ENCODE assay signal across 9 mouse cellular contexts in the genomic region with DNA sequence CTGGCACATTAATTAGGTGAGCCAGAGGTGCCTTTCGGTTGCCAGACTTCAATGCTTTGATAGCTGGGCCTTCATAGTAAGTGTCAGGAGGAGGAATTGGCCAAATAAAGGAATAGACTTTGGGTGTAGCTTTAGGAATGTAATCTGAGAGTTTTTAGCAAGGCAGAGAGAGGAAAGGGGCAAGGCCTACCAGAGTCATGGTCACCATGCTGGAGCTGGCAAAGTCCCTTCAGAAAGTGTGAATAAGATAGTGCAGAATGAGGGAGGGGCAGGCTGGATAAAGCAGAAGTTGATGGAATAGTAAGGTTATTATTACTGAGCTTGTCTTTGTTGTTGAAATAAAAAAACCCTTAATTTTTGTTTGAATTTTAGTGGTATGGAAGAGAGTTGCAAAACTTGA. TPM values are rescaled to one million over a fixed set of nuclear protein-coding genes. Genes with fewer than 3 reads are reported as not detected.
A peak's percentile ranks its signal among the peaks of the same experiment; 100 is the strongest.
DNase-seq lines count a peak whose midpoint lies in the region; ATAC-seq and TF ChIP-seq lines count a peak whose summit lies in the region.
"Had no signal": no experiment of that assay in that cellular context is flagged by ENCODE, and none has a peak within 500 bp of the region (broad histone marks: within the 10 kb centered on the region; RNA-seq: fewer than 3 reads in every experiment).

No protein-coding gene starts in this region.

- H3K4me3 ChIP-seq in kidney, postnatal 0 days (replicated peaks; ENCODE audit: low read depth, low read length), result peak overlapping the region; percentile 65
- H3K4me3 ChIP-seq in brown adipose tissue, adult 24 weeks (ENCODE audit: insufficient read depth, low read depth, low read length), result peak overlapping the region; percentile 92
- peak overlapping the region; percentile 71 for H3K4me3 ChIP-seq in hindbrain, embryonic 16.5 days (ENCODE audit: low read length)
- H3K4me3 ChIP-seq in myocyte, result peak overlapping the region; percentile 87

- H3K9me3 ChIP-seq in kidney, postnatal 0 days (replicated peaks; ENCODE audit: low read length), result no peaks in the 10 kb centered on the region
- H3K9me3 ChIP-seq in hindbrain, embryonic 16.5 days (ENCODE audit: control insufficient read depth, low read length), result no peaks in the 10 kb centered on the region

- H3ac ChIP-seq in myocyte (ENCODE audit: control insufficient read depth, insufficient read length), result peak overlapping the region; percentile 35

- TF ChIP-seq CTCF in kidney, postnatal 0 days (IDR thresholded peaks at IDR 0.05; ENCODE audit: low read depth), result no peak

- 0 out of 2 replicates have a peak, but pooled peaks cover 4% of the 10 kb centered on the region for H3K4me1 ChIP-seq in kidney, postnatal 0 days (replicated peaks; ENCODE audit: insufficient read depth, low read length)
- H3K4me1 ChIP-seq in brown adipose tissue, adult 24 weeks (ENCODE audit: control insufficient read depth, insufficient read depth, insufficient read length, low read length), result peaks cover 7% of the 10 kb centered on the region; the same call in 1 of the 2 replicates
- peaks cover 9% of the 10 kb centered on the region for H3K4me1 ChIP-seq in hindbrain, embryonic 16.5 days (ENCODE audit: control insufficient read depth, insufficient read depth, low read depth, low read length)

- H3K27ac ChIP-seq in kidney, postnatal 0 days, result peak overlapping the region; percentile 93
- peak overlapping the region; percentile 88 for H3K27ac ChIP-seq in brown adipose tissue, adult 24 weeks (replicated peaks; ENCODE audit: low read depth, low read length)
- H3K27ac ChIP-seq in hindbrain, embryonic 16.5 days (ENCODE audit: low read depth, low read length), result no peak overlapping the region

- DNase-seq in kidney, postnatal 0 days (ENCODE audit: low spot score), result peak; percentile 22
- DNase-seq in kidney, adult 8-10 months, result no peak
- no peak for DNase-seq in cerebellum, adult 9-10 months
- no peak for DNase-seq in yolk sac, embryonic 10.5 days (ENCODE audit: low spot score)
- DNase-seq: right cerebral cortex, postnatal 25 days had no signal

- peak overlapping the region; percentile 70 for H3K4me2 ChIP-seq in kidney, postnatal 0 days (ENCODE audit: low read length)
- peak overlapping the region; percentile 78 for H3K4me2 ChIP-seq in hindbrain, embryonic 16.5 days (ENCODE audit: low read length)
- H3K4me2 ChIP-seq in myocyte (ENCODE audit: low read depth), result peak overlapping the region; percentile 75

- 0 out of 2 replicates have a peak, but pooled peaks cover 4% of the 10 kb centered on the region for H3K36me3 ChIP-seq in kidney, postnatal 0 days (ENCODE audit: insufficient read depth, low read length)
- H3K36me3 ChIP-seq in hindbrain, embryonic 16.5 days (ENCODE audit: control insufficient read depth, insufficient read depth, low read length), result peaks cover 10% of the 10 kb centered on the region; the same call in 1 of the 2 replicates
- peaks cover 16% of the 10 kb centered on the region for H3K36me3 ChIP-seq in myocyte (ENCODE audit: control insufficient read depth, insufficient read depth)

- no peaks in the 10 kb centered on the region for H3K27me3 ChIP-seq in kidney, postnatal 0 days (ENCODE audit: insufficient read depth, low read length)
- H3K27me3 ChIP-seq in hindbrain, embryonic 16.5 days (replicated peaks; ENCODE audit: control insufficient read depth, insufficient read depth, low read length), result no peaks in the 10 kb centered on the region
- no peaks in the 10 kb centered on the region for H3K27me3 ChIP-seq in myocyte (ENCODE audit: control insufficient read depth, insufficient read depth, insufficient read length)

- 8% methylated on average over 1 of the region's 1 CpGs for WGBS in kidney, postnatal 0 days
- WGBS in hindbrain, embryonic 16.5 days, result 29% methylated on average over 1 of the region's 1 CpGs

- peaks cover 27% of the 10 kb centered on the region for H3K79me2 ChIP-seq in myocyte (ENCODE audit: control insufficient read depth, insufficient read depth)

- no peak for ATAC-seq in kidney, postnatal 0 days (replicated peaks; ENCODE audit: low FRiP score, low read depth)
- ATAC-seq in hindbrain, embryonic 16.5 days, result no peak
- ATAC-seq in activated CD4-positive, CD25-positive, alpha-beta regulatory T cell, adult 4 months, result no peak

- TF ChIP-seq POLR2A in myocyte (IDR thresholded peaks at IDR 0.05; ENCODE audit: insufficient read length, low read depth), result no peak

- peak overlapping the region; percentile 87 for H3K9ac ChIP-seq in kidney, postnatal 0 days (ENCODE audit: low read depth, low read length)
- peak overlapping the region; percentile 88 for H3K9ac ChIP-seq in hindbrain, embryonic 16.5 days (ENCODE audit: low read depth, low read length)

TF ChIP-seq in myocyte, 11 proteins besides CTCF, POLR2A, EP300 and RAD21:
- TF ChIP-seq MYOD1 (IDR thresholded peaks at IDR 0.05; ENCODE audit: control insufficient read depth in 1 of 3, insufficient read length in 2 of 3, low read depth in 2 of 3), result no peak
- no peak for TF ChIP-seq CEBPB (IDR thresholded peaks at IDR 0.05; ENCODE audit: insufficient read depth, poor library complexity, severe bottlenecking)
- TF ChIP-seq E2F4 (IDR thresholded peaks at IDR 0.05; ENCODE audit: insufficient read depth), result no peak
- TF ChIP-seq POLR2AphosphoS2 (IDR thresholded peaks at IDR 0.05; ENCODE audit: insufficient read length, low read depth), result no peak
- TF ChIP-seq TCF12 (IDR thresholded peaks at IDR 0.05; ENCODE audit: insufficient read depth, poor library complexity, severe bottlenecking), result no peak
- TF ChIP-seq USF1 (IDR thresholded peaks at IDR 0.05; ENCODE audit: low read depth), result no peak
- TF ChIP-seq SRF (IDR thresholded peaks at IDR 0.05; ENCODE audit: control insufficient read depth, insufficient read length, low read depth), result no peak
TF ChIP-seq in myocyte: peak in this region for 0.

RNA-seq across cellular contexts. Expression of a gene that starts 1.0 kb away (rescaled TPM):
- polyA plus RNA-seq in kidney, postnatal 0 days (2015; fragmentation: Nextera tagmentation; extraction: Ambion mirVana), result 10.9 and 12.9 TPM in 2 replicates
- polyA plus RNA-seq in brown adipose tissue, adult 24 weeks (2012; ENCODE audit: insufficient read depth, insufficient read length, missing spikeins), result 6.2 and 10.6 TPM in 2 replicates
- 13.7 and 15.4 TPM in 2 replicates for polyA plus RNA-seq in hindbrain, embryonic 16.5 days (2015; fragmentation: Nextera tagmentation; extraction: Ambion mirVana)
- polyA plus RNA-seq in myocyte (2012; fragmentation: generic; extraction: Trizol), result 4.0 TPM
- 10 to 100 TPM; 22.6 to 25.1 TPM for polyA plus RNA-seq in activated CD4-positive, CD25-positive, alpha-beta regulatory T cell, adult 4 months (2017; shearing (Covaris generic))

RNA-seq across cellular contexts. Expression of a gene that starts 13.5 kb away (rescaled TPM):
- polyA plus RNA-seq in kidney, postnatal 0 days (2015; fragmentation: Nextera tagmentation; extraction: Ambion mirVana), result not detected in 2 replicates
- not detected in 2 replicates for polyA plus RNA-seq in brown adipose tissue, adult 24 weeks (2012; ENCODE audit: insufficient read depth, insufficient read length, missing spikeins)
- polyA plus RNA-seq in hindbrain, embryonic 16.5 days (2015; fragmentation: Nextera tagmentation; extraction: Ambion mirVana), result not detected in 2 replicates
- not detected for polyA plus RNA-seq in myocyte (2012; fragmentation: generic; extraction: Trizol)
- not detected for polyA plus RNA-seq in activated CD4-positive, CD25-positive, alpha-beta regulatory T cell, adult 4 months (2017; shearing (Covaris generic))
